In the genomic region with DNA sequence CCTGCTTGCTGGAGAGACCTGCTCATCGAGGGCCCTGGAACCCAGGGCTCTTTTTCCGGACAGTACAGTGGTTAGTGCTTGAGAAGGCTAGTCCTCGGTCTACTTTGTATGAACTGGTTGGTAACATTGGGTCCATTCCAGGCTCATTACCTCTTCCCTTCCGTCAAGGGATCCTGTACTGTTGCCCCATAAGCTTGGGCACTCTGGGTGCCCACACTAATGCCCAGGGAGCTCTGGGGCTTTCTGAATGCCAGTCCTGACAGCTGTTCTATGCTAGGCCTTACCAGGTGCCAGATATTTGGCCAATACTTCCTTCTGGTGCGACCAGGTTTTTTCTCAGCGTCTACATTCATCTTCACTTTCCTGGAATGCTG, we compare ENCODE assay signal across 21 mouse cellular contexts.
DNase-seq lines count a peak whose midpoint lies in the region; ATAC-seq lines count a peak whose summit lies in the region.
"Had no signal": no experiment of that assay in that cellular context is flagged by ENCODE, and none has a peak within 500 bp of the region (broad histone marks: within the 10 kb centered on the region; RNA-seq: fewer than 3 reads in every experiment).

No protein-coding gene starts in this region.

- no peak overlapping the region for H3K4me3 ChIP-seq in embryonic facial prominence, embryonic 12.5 days
- no peak overlapping the region for H3K4me3 ChIP-seq in embryonic facial prominence, embryonic 10.5 days
- no peak overlapping the region for H3K4me3 ChIP-seq in heart, embryonic 11.5 days (ENCODE audit: low read depth, low read length)
- no peak overlapping the region for H3K4me3 ChIP-seq in limb, embryonic 12.5 days (replicated peaks)
- no peak overlapping the region for H3K4me3 ChIP-seq in limb, embryonic 10.5 days
- H3K4me3 ChIP-seq: forebrain, embryonic 13.5 days; hindbrain, embryonic 15.5 days; kidney, embryonic 15.5 days had no signal

- DNase-seq in cerebellum, adult 11 months: peak; percentile 39
- no peak for DNase-seq in cerebellum, postnatal 4 days (ENCODE audit: low spot score in 2 of 2)
- DNase-seq in embryonic facial prominence, embryonic 10.5 days (ENCODE audit: low spot score): no peak
- no peak for DNase-seq in heart, postnatal 36 days
- DNase-seq in limb, embryonic 10.5 days (ENCODE audit: low spot score): no peak
- DNase-seq: adrenal gland, adult 8-10 months; adrenal gland, postnatal 36 days; B cell, adult 2 months; embryo, embryonic 11 days; forebrain, postnatal 0 days; gastrocnemius, postnatal 36 days; kidney, adult 2 months had no signal

- H3K9me3 ChIP-seq in embryonic facial prominence, embryonic 12.5 days: no peaks in the 10 kb centered on the region
- no peaks in the 10 kb centered on the region for H3K9me3 ChIP-seq in embryonic facial prominence, embryonic 10.5 days
- no peaks in the 10 kb centered on the region for H3K9me3 ChIP-seq in heart, embryonic 11.5 days (replicated peaks; ENCODE audit: control insufficient read depth, low read length)
- no peaks in the 10 kb centered on the region for H3K9me3 ChIP-seq in limb, embryonic 12.5 days
- H3K9me3 ChIP-seq in limb, embryonic 10.5 days (replicated peaks): no peaks in the 10 kb centered on the region
- H3K9me3 ChIP-seq: forebrain, embryonic 13.5 days; G1E; hindbrain, embryonic 15.5 days; kidney, embryonic 15.5 days had no signal

- H3K4me2 ChIP-seq in embryonic facial prominence, embryonic 12.5 days (replicated peaks): peak overlapping the region; percentile 90; the same call in 1 of the 2 replicates
- H3K4me2 ChIP-seq in heart, embryonic 11.5 days: no peak overlapping the region
- H3K4me2 ChIP-seq in limb, embryonic 12.5 days: 0 out of 2 replicates have a peak overlapping the region, but pooled peaks have one; percentile 86

- ATAC-seq in embryonic facial prominence, embryonic 12.5 days (ENCODE audit: insufficient number of reproducible peaks, insufficient read depth, low FRiP score, low TSS enrichment): no peak
- ATAC-seq in heart, embryonic 11.5 days (replicated peaks; ENCODE audit: insufficient number of reproducible peaks, low FRiP score, low TSS enrichment): no peak
- no peak for ATAC-seq in limb, embryonic 12.5 days (ENCODE audit: insufficient number of reproducible peaks, insufficient read depth, low FRiP score, low TSS enrichment, low read depth)
- ATAC-seq: CD4-positive, CD25-positive, alpha-beta regulatory T cell, adult 4 months; forebrain, embryonic 13.5 days; forebrain, postnatal 0 days; intestine, embryonic 16.5 days had no signal

- H3K4me1 ChIP-seq in embryonic facial prominence, embryonic 12.5 days: peaks cover 75% of the 10 kb centered on the region
- H3K4me1 ChIP-seq in embryonic facial prominence, embryonic 10.5 days: peaks cover 89% of the 10 kb centered on the region
- peaks cover 86% of the 10 kb centered on the region for H3K4me1 ChIP-seq in heart, embryonic 11.5 days (ENCODE audit: control insufficient read depth, insufficient read depth, low read length)
- peaks cover 74% of the 10 kb centered on the region for H3K4me1 ChIP-seq in limb, embryonic 12.5 days (replicated peaks)
- peaks cover 87% of the 10 kb centered on the region for H3K4me1 ChIP-seq in limb, embryonic 10.5 days

- H3K9ac ChIP-seq in embryonic facial prominence, embryonic 12.5 days: no peak overlapping the region
- no peak overlapping the region for H3K9ac ChIP-seq in heart, embryonic 11.5 days (ENCODE audit: low read depth, low read length)
- H3K9ac ChIP-seq in limb, embryonic 12.5 days (replicated peaks): no peak overlapping the region
- H3K9ac ChIP-seq: forebrain, embryonic 13.5 days; forebrain, postnatal 0 days; hindbrain, embryonic 15.5 days; kidney, embryonic 15.5 days had no signal

- WGBS in embryonic facial prominence, embryonic 12.5 days: 93% methylated on average over 6 of the region's 6 CpGs
- WGBS in embryonic facial prominence, embryonic 10.5 days: 90% methylated on average over 6 of the region's 6 CpGs
- 77% methylated on average over 6 of the region's 6 CpGs for WGBS in heart, embryonic 11.5 days (ENCODE audit: insufficient replicate concordance)
- WGBS in limb, embryonic 12.5 days: 95% methylated on average over 6 of the region's 6 CpGs
- WGBS in limb, embryonic 10.5 days: 94% methylated on average over 6 of the region's 6 CpGs

- intact Hi-C loops in heart, postnatal 36 days (cut with DNase I): loop anchor here (2.0 to 10.0 kb wide), 3 partner anchors 36 to 180 kb away; no protein-coding TSS in a partner anchor

- peaks cover 8% of the 10 kb centered on the region; the same call in 1 of the 2 replicates for H3K36me3 ChIP-seq in embryonic facial prominence, embryonic 12.5 days
- peaks cover 36% of the 10 kb centered on the region for H3K36me3 ChIP-seq in embryonic facial prominence, embryonic 10.5 days (replicated peaks)
- peaks cover 3% of the 10 kb centered on the region; the same call in 1 of the 2 replicates for H3K36me3 ChIP-seq in heart, embryonic 11.5 days (ENCODE audit: control insufficient read depth, insufficient read depth, low read length)
- peaks cover 30% of the 10 kb centered on the region for H3K36me3 ChIP-seq in limb, embryonic 12.5 days
- H3K36me3 ChIP-seq in limb, embryonic 10.5 days: peaks cover 40% of the 10 kb centered on the region
- H3K36me3 ChIP-seq: G1E; hindbrain, embryonic 15.5 days had no signal

- no peaks in the 10 kb centered on the region for H3K27me3 ChIP-seq in embryonic facial prominence, embryonic 12.5 days
- H3K27me3 ChIP-seq in embryonic facial prominence, embryonic 10.5 days (replicated peaks; ENCODE audit: low read depth, poor library complexity, severe bottlenecking): no peaks in the 10 kb centered on the region; the same call in 1 of the 2 replicates
- no peaks in the 10 kb centered on the region for H3K27me3 ChIP-seq in heart, embryonic 11.5 days (ENCODE audit: control insufficient read depth, insufficient read depth, low read length)
- H3K27me3 ChIP-seq in limb, embryonic 12.5 days: no peaks in the 10 kb centered on the region
- H3K27me3 ChIP-seq in limb, embryonic 10.5 days (ENCODE audit: low read depth, poor library complexity, severe bottlenecking): no peaks in the 10 kb centered on the region
- H3K27me3 ChIP-seq: forebrain, embryonic 13.5 days; hindbrain, embryonic 15.5 days; kidney, embryonic 15.5 days had no signal

- no peak overlapping the region for H3K27ac ChIP-seq in embryonic facial prominence, embryonic 12.5 days
- H3K27ac ChIP-seq in embryonic facial prominence, embryonic 10.5 days (replicated peaks): no peak overlapping the region
- H3K27ac ChIP-seq in heart, embryonic 11.5 days (ENCODE audit: low read depth, low read length): 0 out of 2 replicates have a peak overlapping the region, but pooled peaks have one; percentile 12
- H3K27ac ChIP-seq in limb, embryonic 12.5 days: no peak overlapping the region
- no peak overlapping the region for H3K27ac ChIP-seq in limb, embryonic 10.5 days
- H3K27ac ChIP-seq: forebrain, embryonic 13.5 days; hindbrain, embryonic 15.5 days; kidney, embryonic 15.5 days had no signal
